Mouse (Mus musculus) heart, postnatal 0 days (tissue): ENCODE measurements at regions not wholly inside any gene's neighbourhood (a gene's known extent, or its start where the extent isn't known, plus 50 kb on each side); places are given as distances from the start of the nearest gene placed in this dataset.

Source experiments
- CTCF ChIP-seq: IDR thresholded peaks from 2 replicates; pipeline ENCODE4 v1.5.1; 2016; ENCODE audit warnings: antibody characterized with exemption, control low read depth, low read depth
- EP300 ChIP-seq: IDR thresholded peaks from 2 replicates; pipeline ENCODE4 v1.6.1; 2016; ENCODE audit warnings: antibody characterized with exemption, low read depth

GRCm38 (mm10) chr13:110991121-110991520 lies 263.7 kb upstream of the Actbl2 start:
- TF ChIP-seq CTCF (no peak), EP300 (no peak)
